Mouse (Mus musculus) MEL (cell line): ENCODE measurements around the gene Pde6b. TPM values are rescaled to one million over a fixed set of nuclear protein-coding genes. Genes with fewer than 3 reads are reported as not detected.

ENCODE experiments used
- DNase-seq: peaks from one replicate; pipeline ENCODE4 v3.0.0; 2011; ENCODE audit warnings: low read depth, low spot score
- H3K27ac ChIP-seq: 2 replicates; pipeline ENCODE4 v1.5.1; 2012; ENCODE audit warnings: low read depth, mild to moderate bottlenecking, control low read depth, low read length, moderate library complexity; ENCODE audit not compliant: control insufficient read depth
- H3K27me3 ChIP-seq, 2 experiments: fragments of 150-350 bp in 1 of 2; sonication (generic) in 1 of 2; 2 replicates each; pipeline ENCODE4 v1.6.1; 2012; ENCODE audit warnings: low read length in 2 of 2, mild to moderate bottlenecking in 2 of 2, improper control_type of control experiment in 1 of 2, moderate library complexity in 1 of 2; ENCODE audit not compliant: insufficient read depth in 2 of 2, control insufficient read depth in 1 of 2
- H3K36me3 ChIP-seq, 2 experiments: 2 replicates each; pipeline ENCODE4 v1.6.1; 2012 to 2014; ENCODE audit warnings: low read length in 2 of 2, improper control_type of control experiment in 1 of 2, inconsistent platforms in 1 of 2, mild to moderate bottlenecking in 1 of 2; ENCODE audit not compliant: insufficient read depth in 2 of 2, control insufficient read depth in 1 of 2
- H3K4me1 ChIP-seq, 2 experiments: fragments of 150-350 bp in 1 of 2; sonication (generic) in 1 of 2; 2 replicates each; pipeline ENCODE4 v1.6.1; 2012; ENCODE audit warnings: low read length in 2 of 2, improper control_type of control experiment in 1 of 2, mild to moderate bottlenecking in 1 of 2; ENCODE audit not compliant: insufficient read depth in 2 of 2, control insufficient read depth in 1 of 2
- H3K4me3 ChIP-seq, 2 experiments: fragments of 150-350 bp in 1 of 2; sonication (generic) in 1 of 2; 2 replicates each; pipeline ENCODE4 v1.5.1; 2012; ENCODE audit warnings: low read depth in 2 of 2, low read length in 2 of 2, mild to moderate bottlenecking in 2 of 2, moderate library complexity in 2 of 2, control low read depth in 1 of 2, improper control_type of control experiment in 1 of 2; ENCODE audit not compliant: control insufficient read depth in 1 of 2, insufficient read depth in 1 of 2
- H3K79me2 ChIP-seq: 2 replicates; pipeline ENCODE4 v1.6.1; 2012; ENCODE audit warnings: mild to moderate bottlenecking, low read length, moderate library complexity; ENCODE audit not compliant: control insufficient read depth, poor library complexity, insufficient read depth
- H3K9ac ChIP-seq: 2 replicates; pipeline ENCODE4 v1.6.1; 2012; ENCODE audit warnings: low read depth, mild to moderate bottlenecking, control low read depth, low read length, moderate library complexity; ENCODE audit not compliant: control insufficient read depth, poor library complexity, severe bottlenecking
- H3K9me3 ChIP-seq: fragments of 150-350 bp; sonication (generic); replicated peaks from 2 replicates; pipeline ENCODE4 v1.6.1; 2012; ENCODE audit warnings: mild to moderate bottlenecking, low read length, improper control_type of control experiment, moderate library complexity; ENCODE audit not compliant: insufficient read depth
- CHD1 ChIP-seq: IDR thresholded peaks from 2 replicates; pipeline ENCODE4 v1.6.1; 2012; ENCODE audit warnings: low read depth, mild to moderate bottlenecking, inconsistent platforms, low read length, improper control_type of control experiment
- E2F4 ChIP-seq: IDR thresholded peaks from 2 replicates; pipeline ENCODE4 v1.6.1; 2011; ENCODE audit warnings: low read depth, low read length, improper control_type of control experiment, borderline replicate concordance
- EP300 ChIP-seq, 2 experiments: IDR thresholded peaks; 2 replicates each; pipeline ENCODE4 v1.6.1; 2011; ENCODE audit warnings: improper control_type of control experiment in 2 of 2, low read length in 2 of 2, low read depth in 1 of 2, mild to moderate bottlenecking in 1 of 2
- ETS1 ChIP-seq: IDR thresholded peaks from 2 replicates; pipeline ENCODE4 v1.6.1; 2012; ENCODE audit warnings: low read depth, mild to moderate bottlenecking, inconsistent platforms, low read length, improper control_type of control experiment, moderate library complexity
- GABPA ChIP-seq: IDR thresholded peaks from 2 replicates; pipeline ENCODE4 v1.6.1; 2012; ENCODE audit warnings: low read depth, mild to moderate bottlenecking, inconsistent platforms, low read length, improper control_type of control experiment, moderate library complexity
- GATA1 ChIP-seq: IDR thresholded peaks from 2 replicates; pipeline ENCODE4 v1.6.1; 2011; ENCODE audit warnings: low read depth, low read length, improper control_type of control experiment
- JUND ChIP-seq: IDR thresholded peaks from 2 replicates; pipeline ENCODE4 v1.6.1; 2011; ENCODE audit warnings: low read depth, mild to moderate bottlenecking, improper control_type of control experiment, low read length
- KAT2A ChIP-seq: conservative IDR thresholded peaks from 2 replicates; pipeline ENCODE4 v1.6.1; 2012; ENCODE audit warnings: low read depth, low read length, improper control_type of control experiment, inconsistent platforms
- MAFK ChIP-seq: IDR thresholded peaks from 2 replicates; pipeline ENCODE4 v1.6.1; 2011; ENCODE audit warnings: low read depth, mild to moderate bottlenecking, low read length, improper control_type of control experiment, borderline replicate concordance
- MAX ChIP-seq: IDR thresholded peaks from 2 replicates; pipeline ENCODE4 v1.6.1; 2011; ENCODE audit warnings: low read length, improper control_type of control experiment
- MAZ ChIP-seq: IDR thresholded peaks from 2 replicates; pipeline ENCODE4 v1.6.1; 2012; ENCODE audit warnings: low read depth, mild to moderate bottlenecking, inconsistent platforms, low read length, improper control_type of control experiment
- MYB ChIP-seq: IDR thresholded peaks from 2 replicates; pipeline ENCODE4 v1.6.1; 2011; ENCODE audit warnings: mild to moderate bottlenecking, low read depth, low read length, improper control_type of control experiment
- MYC ChIP-seq: IDR thresholded peaks from 2 replicates; pipeline ENCODE4 v1.6.1; 2011; ENCODE audit warnings: low read depth, mild to moderate bottlenecking, low read length, improper control_type of control experiment, moderate library complexity
- RCOR1 ChIP-seq: IDR thresholded peaks from 2 replicates; pipeline ENCODE4 v1.6.1; 2012; ENCODE audit warnings: low read depth, mild to moderate bottlenecking, inconsistent platforms, low read length, improper control_type of control experiment
- SIN3A ChIP-seq: IDR thresholded peaks from 2 replicates; pipeline ENCODE4 v1.6.1; 2012; ENCODE audit warnings: low read length, improper control_type of control experiment, inconsistent platforms
- SMC3 ChIP-seq: IDR thresholded peaks from 2 replicates; pipeline ENCODE4 v1.6.1; 2011; ENCODE audit warnings: low read depth, low read length, improper control_type of control experiment
- TAL1 ChIP-seq: IDR thresholded peaks from 2 replicates; pipeline ENCODE4 v1.6.1; 2012; ENCODE audit warnings: mild to moderate bottlenecking, inconsistent platforms, low read length, moderate library complexity, mixed read lengths
- TCF12 ChIP-seq: IDR thresholded peaks from 2 replicates; pipeline ENCODE4 v1.6.1; 2014; ENCODE audit warnings: low read depth, mild to moderate bottlenecking, inconsistent platforms, low read length, improper control_type of control experiment, moderate library complexity
- USF2 ChIP-seq, 2 experiments: IDR thresholded peaks; 2 replicates each; pipeline ENCODE4 v1.6.1; 2011 to 2012; ENCODE audit warnings: improper control_type of control experiment in 2 of 2, low read length in 2 of 2, borderline replicate concordance in 1 of 2, inconsistent platforms in 1 of 2, low read depth in 1 of 2, mild to moderate bottlenecking in 1 of 2; ENCODE audit not compliant: insufficient read depth in 1 of 2
- ZMIZ1 ChIP-seq: IDR thresholded peaks from 2 replicates; pipeline ENCODE4 v1.6.1; 2012; ENCODE audit warnings: low read depth, mild to moderate bottlenecking, inconsistent platforms, low read length, improper control_type of control experiment, moderate library complexity
- polyA plus RNA-seq, 2 experiments: library from polyadenylated mRNA; stranded (reverse) in 1 of 2; unstranded in 1 of 2; fragments of >175 nt in 1 of 2; fragments of >200 nt in 1 of 2; gene quantifications; 2 replicates each; pipeline versions ENCODE4 v1.2.1 to v1.2.4; 2012; ENCODE audit warnings: low replicate concordance in 2 of 2, low read depth in 1 of 2; ENCODE audit not compliant: insufficient read length in 2 of 2, insufficient read depth in 1 of 2, missing spikeins in 1 of 2
- total RNA-seq: library from RNA; depleted of rRNA; stranded (reverse); fragments of 300-350 nt; gene quantifications from 2 replicates; pipeline ENCODE4 v1.2.3, GENCODE M21; 2012

Gene Pde6b
- total and polyA plus RNA-seq, 3 experiments, result 0.07 to 0.12 TPM; not detected in 1

DNA sequence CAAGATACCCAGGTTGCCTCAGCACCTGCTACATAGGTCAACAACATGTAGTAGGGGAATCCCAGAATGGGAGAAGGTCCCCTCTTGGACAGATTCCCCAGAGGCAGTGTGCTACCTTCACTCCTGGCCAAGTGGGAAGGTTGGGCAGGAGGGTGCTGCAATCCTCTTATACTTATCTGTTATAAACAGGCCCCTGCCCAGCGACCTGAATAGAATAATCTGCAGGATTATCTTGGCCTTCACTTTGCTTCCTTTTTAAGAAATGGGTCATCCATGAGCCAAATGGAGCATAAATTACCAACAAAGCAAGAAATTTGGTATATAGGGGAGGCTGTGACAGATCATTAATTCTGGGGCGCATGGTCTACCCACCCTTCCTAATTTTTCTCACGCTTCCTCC, 1.6 kb downstream of the Pde6b start:
- TF ChIP-seq EP300 (IDR thresholded peaks at IDR 0.05; ENCODE audit: low read depth in 1 of 2, low read length in 2 of 2), result peak; percentile 50 to 56
- TF ChIP-seq MAZ, result no peak
- TF ChIP-seq MYC, result no peak
- peak; percentile 59; the same call in 1 of the 2 replicates for TF ChIP-seq TCF12
- TF ChIP-seq TAL1, result peak; percentile 38; the same call in 1 of the 2 replicates
- peak; percentile 32; the same call in 1 of the 2 replicates for TF ChIP-seq GATA1
- Histone ChIP-seq H3K27me3 (no peaks in the 10 kb centered on the region), H3K9me3 (no peaks in the 10 kb centered on the region), H3K79me2 (no peaks in the 10 kb centered on the region), H3K9ac (no peak overlapping the region), H3K36me3 (no peaks in the 10 kb centered on the region), H3K4me1 (peaks cover 0 to 3% of the 10 kb centered on the region in 2 experiments; a peak in 1 of 4 replicates), H3K4me3 (no peak overlapping the region), H3K27ac (no peak overlapping the region)
- DNase-seq, result peak; percentile 12

DNA sequence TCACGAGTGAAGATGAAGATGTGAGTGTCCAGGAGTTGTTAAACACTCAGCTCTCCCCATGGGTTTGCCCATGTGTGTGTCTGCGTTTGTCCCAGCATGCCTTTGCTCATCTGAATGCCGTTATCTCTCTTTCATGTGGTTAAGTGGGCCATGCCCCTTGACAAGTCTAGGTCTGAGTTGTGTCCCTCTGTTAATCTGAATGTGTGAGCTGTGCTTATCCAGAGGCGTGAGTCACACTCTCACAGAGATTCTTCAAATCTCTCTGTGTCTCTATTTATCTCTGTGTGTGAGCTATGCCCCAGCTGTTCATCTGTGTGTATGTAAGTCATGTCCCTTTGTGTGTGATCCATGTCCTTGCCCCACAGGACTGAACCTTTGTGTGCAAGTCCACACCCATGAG, 15.3 kb downstream of the Pde6b start:
- peaks cover 4 to 23% of the 10 kb centered on the region in 2 experiments; a peak in 3 of 4 replicates for H3K4me1 ChIP-seq
- H3K27me3 ChIP-seq, result no peaks in the 10 kb centered on the region
- no peak overlapping the region for H3K27ac ChIP-seq
- DNase-seq, result peak; percentile 47
- no peaks in the 10 kb centered on the region for H3K79me2 ChIP-seq
- H3K9ac ChIP-seq, result no peak overlapping the region
- no peaks in the 10 kb centered on the region for H3K9me3 ChIP-seq
- H3K4me3 ChIP-seq, result no peak overlapping the region
- TF ChIP-seq ETS1 (peak; percentile 32; the same call in 1 of the 2 replicates), MAX (0 out of 2 replicates have a peak, but pooled peaks have one; percentile 35), JUND (no peak), USF2 (IDR thresholded peaks at IDR 0.05; ENCODE audit: borderline replicate concordance in 1 of 2, insufficient read depth in 1 of 2, low read depth in 1 of 2, low read length in 2 of 2) (no peak), EP300 (IDR thresholded peaks at IDR 0.05; ENCODE audit: low read depth in 1 of 2, low read length in 2 of 2) (peak; percentile 11 to 43; a peak in 1 of 4 replicates), RCOR1 (peak; percentile 79), GATA1 (peak; percentile 70)
- TF ChIP-seq, all 39 proteins: peak for 5
- peaks cover 0 to 14% of the 10 kb centered on the region in 2 experiments; a peak in 2 of 4 replicates for H3K36me3 ChIP-seq

DNA sequence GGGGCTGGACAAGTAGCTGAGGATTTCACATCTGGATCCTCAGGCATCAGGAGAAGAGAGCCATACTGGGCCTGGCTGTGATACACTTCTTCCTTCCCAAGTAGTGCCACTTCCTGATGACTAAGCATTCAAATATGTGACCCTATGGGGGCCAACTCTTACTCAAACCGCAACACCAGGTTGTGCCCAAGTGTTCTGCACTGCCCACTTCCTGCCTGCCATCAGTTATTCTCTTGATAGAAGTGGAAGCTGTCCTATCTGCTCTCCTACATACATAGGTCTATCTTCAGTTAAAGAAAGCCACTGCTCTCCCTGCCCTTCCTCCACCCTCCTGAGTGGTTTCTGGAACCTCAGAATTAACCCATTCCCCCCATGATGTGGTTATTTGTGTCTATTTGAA, 17.3 kb downstream of the Pde6b start:
- H3K9ac ChIP-seq, result no peak overlapping the region
- DNase-seq, result peak; percentile 80
- no peaks in the 10 kb centered on the region for H3K27me3 ChIP-seq
- peaks cover 4 to 20% of the 10 kb centered on the region in 2 experiments; a peak in 3 of 4 replicates for H3K4me1 ChIP-seq
- no peaks in the 10 kb centered on the region for H3K9me3 ChIP-seq
- peak overlapping the region; percentile 38 for H3K27ac ChIP-seq
- no peak overlapping the region for H3K4me3 ChIP-seq
- peak; percentile 81 for TF ChIP-seq TAL1
- TF ChIP-seq SIN3A, result peak; percentile 54; the same call in 1 of the 2 replicates
- TF ChIP-seq ZMIZ1, result no peak
- peak; percentile 84 for TF ChIP-seq ETS1
- peak; percentile 83 to 95 for TF ChIP-seq EP300 (IDR thresholded peaks at IDR 0.05; ENCODE audit: low read depth in 1 of 2, low read length in 2 of 2)
- peak; percentile 84 for TF ChIP-seq TCF12
- no peak for TF ChIP-seq KAT2A
- TF ChIP-seq E2F4, result no peak
- TF ChIP-seq MAFK, result peak; percentile 71; the same call in 1 of the 2 replicates
- TF ChIP-seq CHD1, result no peak
- peak; percentile 83 for TF ChIP-seq GATA1
- no peak for TF ChIP-seq SMC3
- TF ChIP-seq GABPA, result no peak
- TF ChIP-seq MAX, result no peak
- TF ChIP-seq MYB, result peak; percentile 59
- peak; percentile 59; the same call in 1 of the 2 replicates for TF ChIP-seq RCOR1
- no peaks in the 10 kb centered on the region for H3K79me2 ChIP-seq
- peaks cover 0 to 11% of the 10 kb centered on the region in 2 experiments; a peak in 2 of 4 replicates for H3K36me3 ChIP-seq
